Mouse (Mus musculus): ENCODE data around the gene Zbtb38.

Zbtb38 gene

GRCm38 (mm10) chr9:96636423-96637156 is 116.0 kb downstream of the Zbtb38 start:
- no peak for DNase-seq

GRCm38 (mm10) chr9:96635899-96636298 is 116.7 kb downstream of the Zbtb38 start:
- DNase-seq, result no peak

- DNase-seq, result no peak
These were observed 117.5 kb downstream of the Zbtb38 start for GRCm38 (mm10) chr9:96635176-96635575.

GRCm38 (mm10) chr9:96633771-96634170 is 118.9 kb downstream of the Zbtb38 start:
- no peak for DNase-seq

Measured in right cerebral cortex, adult 18-20 months (tissue).